ENCODE assay signal across 10 mouse cellular contexts in genomic region chr11:35833270-35833669, GRCm38 (mm10). TPM values are rescaled to one million over a fixed set of nuclear protein-coding genes. Genes with fewer than 3 reads are reported as not detected.
DNase-seq lines count a peak whose midpoint lies in the region; ATAC-seq and TF ChIP-seq lines count a peak whose summit lies in the region.
"Had no signal": no experiment of that assay in that cellular context is flagged by ENCODE, and none has a peak within 500 bp of the region (broad histone marks: within the 10 kb centered on the region; RNA-seq: fewer than 3 reads in every experiment).

No protein-coding gene starts in this region.

- H3K27me3 ChIP-seq in heart, embryonic 14.5 days (ENCODE audit: control insufficient read depth, insufficient read depth, low read length) = no peaks in the 10 kb centered on the region
- no peaks in the 10 kb centered on the region for H3K27me3 ChIP-seq in hindbrain, embryonic 11.5 days (ENCODE audit: control insufficient read depth, insufficient read depth, low read length)

- no peaks in the 10 kb centered on the region for H3K9me3 ChIP-seq in heart, embryonic 14.5 days (ENCODE audit: control insufficient read depth, low read length)
- H3K9me3 ChIP-seq in ES-E14 (ENCODE audit: control insufficient read depth, insufficient read depth, low read depth, low read length) = no peaks in the 10 kb centered on the region
- no peaks in the 10 kb centered on the region for H3K9me3 ChIP-seq in hindbrain, embryonic 11.5 days (ENCODE audit: control insufficient read depth, low read length)

- H3K4me2 ChIP-seq in heart, embryonic 14.5 days (ENCODE audit: low read length) = peak overlapping the region; percentile 90
- peak overlapping the region; percentile 59 for H3K4me2 ChIP-seq in hindbrain, embryonic 11.5 days (replicated peaks; ENCODE audit: low read depth, low read length)

- intact Hi-C loops in heart, postnatal 25 days (cut with DNase I) = no loop called here

- DNase-seq in heart, postnatal 25 days (ENCODE audit: low spot score) = no peak
- DNase-seq in ES-E14 (ENCODE audit: low read depth, low spot score) = no peak
- no peak for DNase-seq in hindbrain, embryonic 11.5 days (ENCODE audit: low spot score)
- no peak for DNase-seq in embryo, embryonic 11 days
- DNase-seq in urinary bladder, postnatal 4 days (ENCODE audit: low spot score in 2 of 2) = no peak
- DNase-seq in frontal cortex, adult 2 months (ENCODE audit: extremely low spot score in 1 of 2, low spot score in 1 of 2) = no peak
- DNase-seq: thymus, adult 2 months had no signal

- in situ Hi-C loops in ES-E14 (cut with MboI; ENCODE audit: low sequenced_read_pairs in 2 of 2, unreplicated experiment in 2 of 2) = no loop called here

- H3K4me1 ChIP-seq in heart, embryonic 14.5 days (ENCODE audit: control insufficient read depth in 2 of 2, insufficient read depth in 2 of 2, low read length in 2 of 2) = peaks cover 3 to 12% of the 10 kb centered on the region in 2 experiments; a peak in 3 of 4 replicates
- peaks cover 2 to 6% of the 10 kb centered on the region in 2 experiments for H3K4me1 ChIP-seq in ES-E14 (ENCODE audit: control insufficient read depth in 2 of 2, insufficient read depth in 2 of 2, low read length in 2 of 2, poor library complexity in 1 of 2)
- H3K4me1 ChIP-seq in hindbrain, embryonic 11.5 days (replicated peaks; ENCODE audit: control insufficient read depth, insufficient read depth, low read length) = peaks cover 5% of the 10 kb centered on the region; the same call in 1 of the 2 replicates

- peak overlapping the region; percentile 88 for H3K9ac ChIP-seq in heart, embryonic 14.5 days (ENCODE audit: low read length)
- H3K9ac ChIP-seq in ES-E14 (ENCODE audit: insufficient read depth, low read depth, low read length, poor library complexity, severe bottlenecking) = peak overlapping the region; percentile 66
- peak overlapping the region; percentile 11; the same call in 1 of the 2 replicates for H3K9ac ChIP-seq in hindbrain, embryonic 11.5 days (ENCODE audit: low read depth, low read length)

- H3K36me3 ChIP-seq in heart, embryonic 14.5 days (ENCODE audit: control insufficient read depth, insufficient read depth, low read length) = peaks cover 41% of the 10 kb centered on the region
- H3K36me3 ChIP-seq in ES-E14 (ENCODE audit: control insufficient read depth, insufficient read depth, low read length, poor library complexity, severe bottlenecking) = peaks cover 37% of the 10 kb centered on the region
- no peaks in the 10 kb centered on the region for H3K36me3 ChIP-seq in hindbrain, embryonic 11.5 days (ENCODE audit: control insufficient read depth, insufficient read depth, low read length)
- H3K36me3 ChIP-seq in macrophage (ENCODE audit: inconsistent target) = peaks cover 39% of the 10 kb centered on the region

- H3K79me2 ChIP-seq in macrophage (ENCODE audit: inconsistent target) = peaks cover 57% of the 10 kb centered on the region

- WGBS in heart, embryonic 14.5 days = 74% methylated on average over 6 of the region's 6 CpGs
- WGBS in hindbrain, embryonic 11.5 days = 92% methylated on average over 6 of the region's 6 CpGs
- WGBS in macrophage (ENCODE audit: missing documents) = 31% methylated on average over 6 of the region's 6 CpGs

- no peak overlapping the region for H3K27ac ChIP-seq in heart, embryonic 14.5 days (replicated peaks in 1 of 2; ENCODE audit: control insufficient read depth in 1 of 2, insufficient read depth in 1 of 2, low read depth in 2 of 2, low read length in 2 of 2)
- H3K27ac ChIP-seq in ES-E14 (ENCODE audit: insufficient read depth, low read depth, low read length, poor library complexity, severe bottlenecking) (no peak overlapping the region), macrophage (peak overlapping the region; percentile 62)
- H3K27ac ChIP-seq in hindbrain, embryonic 11.5 days (ENCODE audit: low read depth, low read length) = no peak overlapping the region

- peak overlapping the region; percentile 16 to 98; a peak in 3 of 4 replicates for H3K4me3 ChIP-seq in heart, embryonic 14.5 days (ENCODE audit: control insufficient read depth in 1 of 2, insufficient read depth in 1 of 2, low read depth in 1 of 2, low read length in 2 of 2)
- H3K4me3 ChIP-seq in ES-E14 (ENCODE audit: insufficient read depth in 1 of 2, low read depth in 1 of 2, low read length in 2 of 2, poor library complexity in 1 of 2, severe bottlenecking in 1 of 2) (peak overlapping the region; percentile 98), macrophage (ENCODE audit: inconsistent target) (peak overlapping the region; percentile 86)
- peak overlapping the region; percentile 80 for H3K4me3 ChIP-seq in hindbrain, embryonic 11.5 days (ENCODE audit: low read depth, low read length)

- no peak for ATAC-seq in heart, embryonic 14.5 days (ENCODE audit: insufficient number of reproducible peaks, insufficient read depth, low FRiP score, low read depth)
- no peak for ATAC-seq in hindbrain, embryonic 11.5 days (ENCODE audit: low FRiP score)

TF ChIP-seq in ES-E14, 5 proteins besides CTCF, POLR2A, EP300 and RAD21:
- 0 out of 2 replicates have a peak, but pooled peaks have one; percentile 7 for TF ChIP-seq MAFK (IDR thresholded peaks at IDR 0.05; ENCODE audit: insufficient read depth, low read depth, low read length)
- TF ChIP-seq HCFC1 (IDR thresholded peaks at IDR 0.05; ENCODE audit: borderline replicate concordance, insufficient read depth, low read length) = no peak
- TF ChIP-seq ZC3H11A (IDR thresholded peaks at IDR 0.05; ENCODE audit: borderline replicate concordance, low read depth, low read length) = no peak
- no peak for TF ChIP-seq ZNF384 (IDR thresholded peaks at IDR 0.05; ENCODE audit: low read depth, low read length)
- no peak for TF ChIP-seq CHD2 (IDR thresholded peaks at IDR 0.05; ENCODE audit: low read depth, low read length)

RNA-seq across cellular contexts. Expression of gene Rars, which starts 1.0 kb away (rescaled TPM):
- 61.8 and 62.4 TPM in 2 replicates for polyA plus RNA-seq in heart, embryonic 14.5 days (2014; fragmentation: Nextera tagmentation; extraction: Ambion mirVana)
- 10 to 100 TPM; 36.8 to 38.4 TPM for total RNA-seq in heart, postnatal 25 days (2021)
- total RNA-seq in ES-E14 (2012; rRNA removed) = 105 and 156 TPM in 2 replicates
- 106 and 116 TPM in 2 replicates for polyA plus RNA-seq in hindbrain, embryonic 11.5 days (2014; fragmentation: Nextera tagmentation; extraction: Ambion mirVana)
- 100 to 1,000 TPM in 10 of 26 experiments, 10 to 100 TPM in 16; 43.7 to 146 (median 96.7) TPM for total RNA-seq in macrophage (2018; cell fraction: chromatin; rRNA removed)
- 10 to 100 TPM; 54.8 to 86.8 (median 67.8) TPM for total RNA-seq in macrophage (2018; cell fraction: cytosol; rRNA removed)
- 100 to 1,000 TPM in 3 of 26 experiments, 10 to 100 TPM in 23; 39.7 to 131 (median 75.3) TPM for total RNA-seq in macrophage (2018; cell fraction: nucleus; rRNA removed)
- polyA plus RNA-seq in macrophage (2018) = 56.1 to 122 TPM (median 102 TPM) in 3 replicates
- polyA plus RNA-seq in frontal cortex, adult 2 months (2012; rRNA removed) = 45.9 and 46.0 TPM in 2 replicates

RNA-seq across cellular contexts. Expression of gene Fbll1, which starts 34.6 kb away (rescaled TPM):
- polyA plus RNA-seq in heart, embryonic 14.5 days (2014; fragmentation: Nextera tagmentation; extraction: Ambion mirVana) = 0.14 TPM in 1 of 2 replicates, not detected in the other
- total RNA-seq in heart, postnatal 25 days (2021) = not detected
- 0.22 and 0.26 TPM in 2 replicates for total RNA-seq in ES-E14 (2012; rRNA removed)
- polyA plus RNA-seq in hindbrain, embryonic 11.5 days (2014; fragmentation: Nextera tagmentation; extraction: Ambion mirVana) = 4.5 and 4.6 TPM in 2 replicates
- not detected for total RNA-seq in macrophage (2018; cell fraction: chromatin; rRNA removed)
- not detected for total RNA-seq in macrophage (2018; cell fraction: cytosol; rRNA removed)
- not detected for total RNA-seq in macrophage (2018; cell fraction: nucleus; rRNA removed)
- not detected in 3 replicates for polyA plus RNA-seq in macrophage (2018)
- polyA plus RNA-seq in frontal cortex, adult 2 months (2012; rRNA removed) = 64.2 and 74.0 TPM in 2 replicates
- total RNA-seq: megakaryocyte progenitor cell, adult 5-6 weeks had no signal

Comparison
In these comparisons a context has a peak if more than half of its experiments do, and no peak if none do; other contexts are left out.
1. H3K9ac ChIP-seq: peak in every context shown above with its lines; median percentile 88 in heart, embryonic 14.5 days; 66 in ES-E14; 11 in hindbrain, embryonic 11.5 days.
2. RNA of gene Fbll1, which starts 34.6 kb away (polyA plus RNA-seq): 64.2 to 74.0 TPM in frontal cortex, adult 2 months; 4.5 to 4.6 TPM in hindbrain, embryonic 11.5 days, 0.14 TPM in heart, embryonic 14.5 days and not detected in macrophage; every median in the first group is over 10 times any median in the second.
3. Peak in every context shown above with its lines, with median percentiles within 50 percentile points of each other: H3K4me3 ChIP-seq.